Mouse (Mus musculus) right cerebral cortex, postnatal 10 days (tissue): Measurements from ENCODE around the gene Fam240b.
"Not testable (repeated sequence)": the region's sequence is repeated elsewhere in the genome, so short reads cannot be mapped to it uniquely, and the experiment has no call there.

Experiments
- DNase-seq, 2 experiments: peaks; one replicate each; pipeline ENCODE4 v3.0.0; 2021; ENCODE audit warnings: low spot score in 2 of 2

The Fam240b gene

GRCm38 (mm10) chr13:64497692-64498091 is at the start of gene Fam240b:
Gene Fam240b, minus strand, starts transcription at chr13:64497792.
- no peak for DNase-seq

GRCm38 (mm10) chr13:64530139-64530538 is 32.5 kb upstream of the Fam240b start:
- no peak for DNase-seq

- peak; percentile 38 to 77 for DNase-seq
Measured at GRCm38 (mm10) chr13:64526515-64527285, 29.1 kb upstream of the Fam240b start.

DNA sequence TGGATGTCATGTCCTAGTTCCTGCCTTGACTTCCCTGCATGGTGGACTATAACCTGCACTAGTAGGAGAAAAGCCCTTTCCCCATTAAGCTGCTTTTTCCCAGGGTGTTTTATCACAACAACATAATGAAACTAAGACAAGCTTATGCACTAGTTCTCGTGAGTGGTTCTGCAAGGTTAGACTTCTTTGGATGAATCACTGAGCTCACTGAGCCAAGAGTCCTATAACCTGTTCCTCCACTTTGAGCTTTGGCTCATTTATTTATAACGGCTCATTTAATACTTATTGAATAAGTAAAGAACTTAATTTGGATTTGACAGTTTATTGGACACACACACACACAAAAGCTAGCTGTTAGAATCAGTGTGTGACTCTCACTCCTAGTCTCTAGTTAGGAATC is 16.7 kb upstream of the Fam240b start:
- DNase-seq: no peak

DNA sequence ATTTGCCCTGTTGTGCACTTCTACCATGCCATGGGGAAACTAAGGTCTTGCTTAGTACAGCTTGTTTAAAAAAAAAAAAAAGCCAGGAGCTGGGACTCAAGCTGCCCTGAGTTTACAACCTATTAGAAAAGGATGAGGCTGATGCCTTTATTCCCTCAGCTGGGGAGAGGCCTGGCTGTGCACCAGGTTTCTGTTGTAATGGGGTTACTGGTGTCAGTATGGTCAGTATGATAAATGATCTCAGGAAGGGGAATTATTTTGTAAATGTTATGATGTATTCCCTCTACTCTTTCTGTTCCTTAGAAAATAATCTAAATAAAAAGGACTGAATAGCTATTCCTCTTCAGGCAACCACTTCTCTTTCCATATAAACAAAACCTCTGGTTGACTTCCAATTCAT is 14.0 kb upstream of the Fam240b start:
- DNase-seq: no peak

DNA sequence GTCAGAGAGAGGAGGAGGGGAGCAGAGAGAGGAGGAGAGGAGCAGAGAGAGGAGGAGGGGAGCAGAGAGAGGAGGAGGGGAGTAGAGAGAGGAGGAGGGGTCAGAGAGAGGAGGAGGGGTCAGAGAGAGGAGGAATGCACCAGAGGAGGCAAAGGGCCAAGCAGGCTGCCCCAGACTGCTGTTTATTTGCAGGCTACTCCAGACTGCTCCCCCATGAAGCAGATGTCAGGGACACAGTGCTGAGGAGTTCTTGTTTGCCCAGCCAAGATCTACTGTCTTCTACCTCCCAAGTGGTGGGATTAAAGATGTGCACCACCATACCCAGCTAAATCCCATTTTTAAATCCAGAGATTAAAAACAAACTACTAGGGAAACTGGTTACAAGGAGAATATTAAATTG is 9.8 kb upstream of the Fam240b start:
- no peak for DNase-seq

GRCm38 (mm10) chr13:64502833-64503232 is 5.2 kb upstream of the Fam240b start:
- no peak for DNase-seq

DNA sequence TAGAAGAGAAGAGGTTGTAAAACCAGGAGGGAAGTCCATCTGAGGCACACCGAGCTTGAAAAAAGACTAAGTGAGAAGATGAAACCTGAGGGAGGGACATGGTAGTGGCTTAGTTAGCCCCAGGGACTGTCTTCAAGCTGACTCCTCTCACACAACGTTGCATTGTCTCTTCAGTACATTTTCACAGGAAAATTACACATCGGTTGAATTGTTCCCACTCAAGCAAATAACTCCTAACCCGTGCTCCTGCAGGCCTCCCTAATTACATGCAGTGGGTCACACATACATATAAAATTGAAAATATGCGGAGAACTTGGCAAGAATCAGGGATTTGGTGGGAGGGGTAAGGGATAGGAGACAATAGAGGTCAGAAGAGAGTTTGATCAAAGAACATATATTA is 4.0 kb downstream of the Fam240b start:
- DNase-seq: no peak

- no peak for DNase-seq
Measured at GRCm38 (mm10) chr13:64489886-64490285, 7.7 kb downstream of the Fam240b start.

GRCm38 (mm10) chr13:64479960-64480359 is 17.6 kb downstream of the Fam240b start:
- DNase-seq: no peak

DNA sequence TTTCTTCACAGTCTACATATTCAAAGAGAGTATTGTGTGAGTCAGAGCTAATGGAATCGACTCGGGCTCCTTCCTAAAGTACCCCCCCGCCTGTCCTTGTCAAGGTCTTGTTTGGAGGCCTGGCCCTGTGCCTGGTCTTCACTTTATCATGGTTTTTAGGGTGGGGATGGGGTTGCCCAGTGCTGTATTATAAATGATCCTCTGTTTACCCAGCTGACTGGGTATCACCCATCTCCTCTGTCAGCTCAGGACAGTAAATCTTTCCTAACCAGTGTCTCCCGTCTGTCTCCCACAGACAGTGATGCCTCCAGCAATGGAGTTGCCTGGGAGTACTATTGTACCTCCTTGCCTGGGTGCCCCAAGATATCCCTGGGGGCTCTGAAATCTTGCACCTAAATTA is 19.6 kb downstream of the Fam240b start:
- DNase-seq: no peak

DNA sequence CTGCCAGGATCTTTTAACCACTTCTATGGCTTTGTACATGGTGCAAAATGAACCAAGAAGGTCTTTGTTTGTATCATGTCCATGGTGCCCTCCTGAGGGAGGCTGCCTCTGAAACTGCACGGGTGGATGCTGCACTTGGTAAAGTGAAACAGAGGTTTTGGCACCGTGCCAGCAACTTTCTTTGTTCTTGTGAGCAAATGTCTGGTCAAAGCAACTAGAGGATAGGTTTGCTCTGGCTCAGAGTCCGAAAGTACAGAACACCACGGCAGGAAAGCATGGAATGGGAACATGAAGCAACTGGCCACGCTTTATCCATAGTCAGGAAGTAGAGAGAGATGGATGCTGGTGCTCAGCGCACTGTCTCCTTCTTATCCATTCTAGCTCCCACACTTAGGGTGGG is 29.7 kb downstream of the Fam240b start:
- DNase-seq: peak in 1 of 2 experiments; percentile 32

DNA sequence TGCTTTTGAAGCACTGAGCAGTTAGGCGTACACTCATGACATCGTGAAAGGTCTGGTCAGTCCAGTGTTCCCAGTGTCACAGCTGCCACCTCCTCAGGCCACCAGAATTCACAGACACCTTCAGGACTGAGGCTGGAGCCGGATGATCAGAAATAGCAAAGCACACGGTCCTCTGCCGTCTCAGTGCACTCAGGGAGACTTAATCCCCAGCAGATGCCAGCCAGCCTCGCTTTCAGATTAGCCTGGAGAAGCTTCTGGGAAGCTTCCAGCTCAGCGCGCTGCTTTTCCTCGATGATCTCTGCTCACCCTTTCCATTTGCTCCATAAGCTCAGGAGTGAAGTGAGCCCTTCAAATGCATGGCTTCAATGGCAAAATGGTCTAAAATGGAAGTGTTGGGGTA is 32.4 kb downstream of the Fam240b start:
- DNase-seq: peak; percentile 38 to 42

- DNase-seq: no peak
Measured at GRCm38 (mm10) chr13:64462581-64462980, 35.0 kb downstream of the Fam240b start.

- DNase-seq: no peak
Measured at GRCm38 (mm10) chr13:64458181-64458580, 39.4 kb downstream of the Fam240b start.

- not testable (repeated sequence) for DNase-seq
Measured at GRCm38 (mm10) chr13:64457225-64457978, 40.2 kb downstream of the Fam240b start.

- DNase-seq: no peak
Measured at GRCm38 (mm10) chr13:64450001-64450794, 47.4 kb downstream of the Fam240b start.

GRCm38 (mm10) chr13:64448729-64449128 is 48.9 kb downstream of the Fam240b start:
- DNase-seq: no peak

DNA sequence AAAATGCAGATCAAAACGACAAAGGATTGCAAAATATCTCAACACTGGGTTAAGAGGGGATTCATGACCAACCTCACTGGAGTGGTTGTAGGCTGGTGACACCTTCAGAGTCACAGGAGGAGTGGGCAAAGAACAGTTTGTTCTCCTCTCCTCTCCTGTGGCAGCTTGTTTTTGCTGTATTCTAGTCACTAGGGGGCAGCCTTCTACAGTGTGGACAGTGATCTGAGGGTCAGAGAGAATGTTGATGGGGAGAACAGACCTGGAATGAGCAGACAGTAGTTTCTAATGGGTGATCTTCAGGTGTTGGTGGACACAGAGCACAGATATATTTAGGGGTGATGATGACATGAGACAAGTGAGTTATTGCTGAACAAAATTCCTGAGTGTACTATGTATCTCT is 49.6 kb downstream of the Fam240b start:
- peak in 1 of 2 experiments; percentile 41 for DNase-seq

- no peak for DNase-seq
Measured at GRCm38 (mm10) chr13:64445254-64445920, 52.2 kb downstream of the Fam240b start.

GRCm38 (mm10) chr13:64443263-64443894 is 54.2 kb downstream of the Fam240b start:
- DNase-seq: peak; percentile 79 to 82
